Comparison of ENCODE assay signal across 1 mouse cellular context in genomic region chr17:35021842-35022477, GRCm38 (mm10).
A peak's percentile ranks its signal among the peaks of the same experiment; 100 is the strongest.
TF ChIP-seq lines count a peak whose summit lies in the region.

No protein-coding gene starts in this region.

TF ChIP-seq in MEL, 35 proteins besides CTCF, POLR2A, EP300 and RAD21 (continued from another document):
- TF ChIP-seq ZNF384 (IDR thresholded peaks at IDR 0.05; ENCODE audit: low read depth, low read length) (0 out of 2 replicates have a peak, but pooled peaks have one; percentile 17), USF1 (IDR thresholded peaks at IDR 0.05; ENCODE audit: low read depth, low read length) (peak; percentile 96), ELF1 (IDR thresholded peaks at IDR 0.05; ENCODE audit: low read depth, low read length) (peak; percentile 70), CHD1 (IDR thresholded peaks at IDR 0.05; ENCODE audit: low read depth, low read length) (no peak), CHD2 (IDR thresholded peaks at IDR 0.05; ENCODE audit: low read length) (peak; percentile 29), E2F4 (IDR thresholded peaks at IDR 0.05; ENCODE audit: borderline replicate concordance, low read depth, low read length) (peak; percentile 75), RCOR1 (IDR thresholded peaks at IDR 0.05; ENCODE audit: low read depth, low read length) (peak; percentile 97), TAL1 (IDR thresholded peaks at IDR 0.05; ENCODE audit: low read length) (peak; percentile 99), SIN3A (IDR thresholded peaks at IDR 0.05; ENCODE audit: low read length) (peak; percentile 99), MYB (IDR thresholded peaks at IDR 0.05; ENCODE audit: low read depth, low read length) (peak; percentile 98), TCF12 (IDR thresholded peaks at IDR 0.05; ENCODE audit: low read depth, low read length) (peak; percentile 99), USF2 (IDR thresholded peaks at IDR 0.05; ENCODE audit: borderline replicate concordance in 1 of 2, insufficient read depth in 1 of 2, low read depth in 1 of 2, low read length in 2 of 2) (peak in 1 of 2 experiments; percentile 73; a peak in 2 of 4 replicates), NELFE (IDR thresholded peaks at IDR 0.05; ENCODE audit: low read depth, low read length) (peak; percentile 31; the same call in 1 of the 2 replicates), ETS1 (IDR thresholded peaks at IDR 0.05; ENCODE audit: low read depth, low read length) (peak; percentile 95)
